Mouse (Mus musculus) kidney, adult 2 months (tissue): ENCODE results near the gene Map3k6.

Experiments used
- CTCF ChIP-seq: fragments of 200-500 bp; conservative IDR thresholded peaks from 2 replicates; pipeline ENCODE4 v1.5.1; 2011; ENCODE audit warnings: low read depth, mild to moderate bottlenecking, control low read depth, low read length, moderate library complexity, mixed read lengths; ENCODE audit not compliant: insufficient read depth, insufficient read length
- POLR2A ChIP-seq: fragments of 200-500 bp; IDR thresholded peaks from one replicate; pipeline ENCODE4 v1.6.1; 2011; ENCODE audit warnings: low read depth, low read length, control low read depth

DNA sequence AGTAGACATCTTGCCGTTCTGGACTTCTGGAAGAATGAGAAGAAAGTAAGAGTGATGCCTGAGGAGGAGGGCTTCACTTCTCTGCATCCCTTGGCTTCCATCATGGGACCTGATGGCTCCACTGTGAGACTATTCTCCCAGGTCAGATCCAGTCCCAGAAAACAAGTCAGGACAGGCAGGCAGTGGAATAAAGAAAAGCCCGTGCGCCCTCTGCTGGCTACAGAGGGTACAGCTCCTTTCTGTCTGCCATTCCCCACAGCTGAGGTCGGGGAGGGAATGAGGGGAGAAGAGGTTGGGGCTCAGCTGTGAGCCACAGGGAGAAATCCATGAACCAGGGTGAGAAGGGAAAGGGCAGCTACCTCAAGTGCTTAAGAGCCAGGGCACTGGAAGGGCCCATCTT is 61.2 kb downstream of the Map3k6 start:
- TF ChIP-seq CTCF = peak; percentile 86
- TF ChIP-seq POLR2A = no peak
